Mouse (Mus musculus) stomach, postnatal 0 days (tissue): ENCODE data around the gene Ift80. TPM values are rescaled to one million over a fixed set of nuclear protein-coding genes. Genes with fewer than 3 reads are reported as not detected.

Source experiments
- ATAC-seq: fragments of 200-750 bp; cut with Nextera tagmentation; 2 replicates; pipeline ENCODE4 v1.8.0; 2017; ENCODE audit not compliant: low FRiP score, low TSS enrichment
- DNase-seq: peaks from one replicate; pipeline ENCODE4 v3.0.0-alpha.2; 2016; ENCODE audit warnings: low spot score
- H3K27ac ChIP-seq: fragments of 300-500 bp; sonication (generic); replicated peaks from 2 replicates; pipeline ENCODE4 v1.5.1; 2014; ENCODE audit warnings: mild to moderate bottlenecking, control low read depth
- H3K27me3 ChIP-seq: fragments of 300-500 bp; sonication (generic); 2 replicates; pipeline ENCODE4 v1.6.1; 2014; ENCODE audit warnings: low read length; ENCODE audit not compliant: control insufficient read depth, insufficient read depth
- H3K36me3 ChIP-seq: fragments of 300-500 bp; sonication (generic); 2 replicates; pipeline ENCODE4 v1.6.1; 2014; ENCODE audit warnings: low read length, mixed read lengths; ENCODE audit not compliant: control insufficient read depth, insufficient read depth
- H3K4me1 ChIP-seq: fragments of 300-500 bp; sonication (generic); replicated peaks from 2 replicates; pipeline ENCODE4 v1.6.1; 2014; ENCODE audit warnings: antibody characterized with exemption; ENCODE audit not compliant: control insufficient read depth, insufficient read depth
- H3K4me2 ChIP-seq: fragments of 300-500 bp; sonication (generic); replicated peaks from 2 replicates; pipeline ENCODE4 v1.6.1; 2014; ENCODE audit warnings: low read depth, mild to moderate bottlenecking, control low read depth, moderate library complexity
- H3K4me3 ChIP-seq: fragments of 300-500 bp; sonication (generic); 2 replicates; pipeline ENCODE4 v1.5.1; 2014; ENCODE audit warnings: low read depth, low read length, control low read depth
- H3K9ac ChIP-seq: fragments of 300-500 bp; sonication (generic); 2 replicates; pipeline ENCODE4 v1.6.1; 2014; ENCODE audit warnings: mild to moderate bottlenecking, low read length, control low read depth, mixed read lengths
- H3K9me3 ChIP-seq: fragments of 300-500 bp; sonication (generic); 2 replicates; pipeline ENCODE4 v1.6.1; 2016; ENCODE audit warnings: low read length; ENCODE audit not compliant: control insufficient read depth
- CTCF ChIP-seq: IDR thresholded peaks from 2 replicates; pipeline ENCODE4 v1.5.1; 2016; ENCODE audit warnings: antibody characterized with exemption, low read depth, mild to moderate bottlenecking, moderate library complexity
- EP300 ChIP-seq: optimal IDR thresholded peaks from 2 replicates; pipeline ENCODE3; 2016; ENCODE audit warnings: antibody characterized with exemption
- WGBS: fragments of 180-500 bp; shearing (Covaris S2); extraction: QIAGEN DNeasy Blood & Tissue Kit; methylation state at CpG from one replicate; pipeline ENCODE4 v1.1.7; 2014; 5-methylcytosine and 5-hydroxymethylcytosine counted together
- polyA plus RNA-seq: library from polyadenylated mRNA; unstranded; fragments of >200 nt; fragmentation: Nextera tagmentation; extraction: Ambion mirVana; gene quantifications from 2 replicates; pipeline ENCODE4 v1.2.1, GENCODE M21; 2015

Ift80 gene
- polyA plus RNA-seq, 1 experiment from 2014 or later = 2.2 TPM

DNA sequence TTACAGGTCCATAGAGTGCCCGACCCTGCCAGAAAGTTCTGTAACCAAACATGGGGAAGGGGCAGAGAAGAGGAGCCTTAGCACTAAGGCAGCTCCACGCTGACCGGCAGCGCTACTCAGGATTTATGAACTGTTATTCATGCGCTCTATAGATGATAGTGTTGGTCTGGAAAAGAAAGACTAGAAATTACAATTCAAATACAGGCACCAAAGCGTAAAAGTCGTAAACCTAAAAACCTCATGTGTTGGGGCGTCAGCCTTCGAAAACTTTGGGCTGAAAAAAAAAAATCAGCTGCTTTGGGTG is 41.0 kb upstream of the Ift80 start:
- H3K9ac ChIP-seq = peak overlapping the region; percentile 68
- H3K4me3 ChIP-seq = peak overlapping the region; percentile 83
- peak overlapping the region; percentile 81 for H3K4me2 ChIP-seq
- peak overlapping the region; percentile 84 for H3K27ac ChIP-seq
- H3K27me3 ChIP-seq = no peaks in the 10 kb centered on the region
- ATAC-seq = no peak
- H3K4me1 ChIP-seq = no peaks in the 10 kb centered on the region
- no peak for TF ChIP-seq CTCF
- TF ChIP-seq EP300 = no peak
- no peaks in the 10 kb centered on the region for H3K9me3 ChIP-seq
- H3K36me3 ChIP-seq = no peaks in the 10 kb centered on the region
- 4% methylated on average over 9 of the region's 9 CpGs for WGBS
- DNase-seq = no peak

DNA sequence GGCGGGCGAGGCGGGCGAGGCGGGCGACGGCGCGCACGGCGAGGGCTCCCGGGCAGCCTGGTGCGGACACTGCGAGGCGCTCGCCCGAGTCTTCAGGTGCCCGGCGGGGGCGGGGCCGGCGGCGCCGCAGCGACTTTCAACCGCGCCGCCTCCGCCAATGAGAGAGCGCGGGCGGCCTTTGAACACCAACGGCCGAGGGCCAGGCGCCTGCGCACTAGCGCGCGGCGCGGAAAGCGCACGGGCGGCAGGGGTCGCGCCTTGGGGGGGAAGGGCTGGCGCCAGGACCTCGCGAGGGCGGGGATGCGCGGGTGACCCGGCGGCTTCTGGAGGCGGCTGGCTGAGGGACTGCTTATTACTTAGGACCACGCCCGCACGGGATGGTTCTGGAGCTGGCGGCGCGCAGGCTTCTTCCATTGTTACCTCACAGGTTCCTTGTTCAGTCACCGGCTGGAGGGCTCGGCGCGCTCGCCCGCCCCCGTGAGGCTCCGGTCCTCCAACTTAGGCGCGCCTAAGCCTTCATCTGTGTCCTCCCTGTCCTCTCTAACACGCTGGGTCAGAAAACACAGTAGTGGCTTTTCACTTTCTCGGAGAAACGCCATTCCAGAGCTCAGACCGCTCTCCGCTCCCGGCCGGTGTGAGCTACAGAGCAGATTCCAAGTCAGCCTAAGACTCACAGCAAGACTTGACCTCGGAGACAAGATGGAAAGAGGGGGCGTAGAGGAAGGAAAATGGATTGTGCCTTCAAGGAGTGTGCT is 40.5 kb upstream of the Ift80 start, which contains the start of gene Trim59:
Trim59 (minus strand) TSS at position 111 of the 755 bp plus-strand sequence.
- Histone ChIP-seq H3K27me3 (no peaks in the 10 kb centered on the region), H3K4me3 (peak within 1 kb of the TSS; percentile 83), H3K27ac (peak within 1 kb of the TSS; percentile 84), H3K36me3 (no peaks in the 10 kb centered on the region), H3K9ac (peak within 1 kb of the TSS; percentile 76), H3K4me2 (peak within 1 kb of the TSS; percentile 81), H3K4me1 (no peaks in the 10 kb centered on the region), H3K9me3 (no peaks in the 10 kb centered on the region)
- DNase-seq (peak; percentile 93), ATAC-seq (peak; percentile 97)
- WGBS = under 1% methylated on average over 66 of the region's 80 CpGs
- TF ChIP-seq CTCF = no peak; the same call in none of the 2 replicates
- peak; percentile 36 for TF ChIP-seq EP300

DNA sequence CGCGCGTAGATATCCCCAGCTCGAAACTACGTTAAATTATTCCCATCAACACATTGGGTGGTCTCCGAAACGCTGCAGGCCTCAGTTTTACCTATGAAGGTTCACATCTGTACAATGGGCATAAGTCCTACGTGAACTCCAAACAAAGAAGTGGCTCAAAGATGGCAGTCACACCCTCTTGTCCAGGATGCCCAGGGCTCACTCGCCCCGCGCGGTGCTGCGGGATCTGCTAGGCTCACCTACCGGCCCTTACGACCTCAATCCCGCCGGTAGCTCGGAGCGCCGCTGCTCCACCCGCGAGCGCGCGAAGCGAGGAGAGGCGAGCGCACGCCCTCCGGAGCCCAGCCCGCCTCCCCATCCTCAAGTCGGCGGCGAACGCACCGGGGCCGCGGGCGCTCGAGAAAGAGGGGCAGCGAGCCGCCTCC is 39.8 kb upstream of the Ift80 start:
- WGBS = under 1% methylated on average over 38 of the region's 42 CpGs
- peak overlapping the region; percentile 81 for H3K4me2 ChIP-seq
- H3K4me1 ChIP-seq = no peaks in the 10 kb centered on the region
- no peaks in the 10 kb centered on the region for H3K9me3 ChIP-seq
- H3K27ac ChIP-seq = peak overlapping the region; percentile 84
- peak overlapping the region; percentile 76 for H3K9ac ChIP-seq
- ATAC-seq (peak; percentile 72; the same call in 1 of the 2 replicates), DNase-seq (no peak)
- TF ChIP-seq EP300 (no peak), CTCF (no peak)
- H3K4me3 ChIP-seq = peak overlapping the region; percentile 83
- no peaks in the 10 kb centered on the region for H3K36me3 ChIP-seq
- H3K27me3 ChIP-seq = no peaks in the 10 kb centered on the region

DNA sequence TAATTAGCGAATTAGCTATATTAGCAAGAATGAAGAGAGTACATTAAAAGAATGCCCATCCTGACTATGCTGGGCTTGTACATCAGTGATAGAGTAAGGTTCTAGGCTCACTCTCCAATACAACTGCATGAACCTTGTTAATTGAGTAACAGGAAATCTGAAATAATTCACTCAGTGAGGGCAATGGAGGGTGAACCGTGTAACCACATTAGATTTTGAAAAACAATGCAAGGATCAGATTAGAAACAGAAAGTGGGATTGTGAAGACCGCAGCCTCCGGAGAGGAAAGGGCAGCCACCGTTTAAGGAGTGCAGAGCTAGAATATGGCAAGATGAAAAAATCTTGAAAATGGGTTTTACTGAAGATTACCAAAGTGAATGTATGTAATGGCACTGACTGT is 36.9 kb upstream of the Ift80 start:
- Histone ChIP-seq H3K9ac (no peak overlapping the region), H3K4me1 (no peaks in the 10 kb centered on the region), H3K36me3 (no peaks in the 10 kb centered on the region), H3K9me3 (no peaks in the 10 kb centered on the region), H3K4me3 (no peak overlapping the region), H3K27me3 (no peaks in the 10 kb centered on the region), H3K27ac (no peak overlapping the region), H3K4me2 (no peak overlapping the region; the same call in 1 of the 2 replicates)
- DNase-seq (no peak), ATAC-seq (no peak)
- TF ChIP-seq CTCF = no peak
- no peak for TF ChIP-seq EP300
- WGBS = 59% methylated on average over 5 of the region's 5 CpGs

DNA sequence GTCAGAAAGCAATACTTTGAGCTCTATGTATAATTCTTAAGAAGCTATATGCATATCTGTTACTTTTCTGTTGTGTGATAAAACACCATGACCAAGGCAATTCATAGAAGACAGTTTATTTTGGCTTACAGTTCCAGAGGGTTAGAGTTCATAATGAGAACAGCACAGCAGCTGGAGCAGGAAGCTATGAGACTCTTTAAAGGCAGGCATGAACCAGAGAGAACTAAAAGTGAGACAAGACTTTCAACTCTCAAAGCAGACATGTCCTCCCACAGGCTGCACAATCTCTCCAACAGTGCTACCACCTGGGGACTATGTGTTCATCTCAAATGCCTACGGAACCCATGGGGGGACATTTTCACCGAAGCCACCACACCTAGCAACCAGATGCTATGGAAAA is 35.7 kb upstream of the Ift80 start:
- H3K4me3 ChIP-seq = no peak overlapping the region
- H3K36me3 ChIP-seq = no peaks in the 10 kb centered on the region
- no peak overlapping the region for H3K27ac ChIP-seq
- TF ChIP-seq EP300 (no peak), CTCF (no peak)
- ATAC-seq (no peak), DNase-seq (no peak)
- H3K9ac ChIP-seq = no peak overlapping the region
- WGBS = 87% methylated on average over 2 of the region's 2 CpGs
- no peak overlapping the region for H3K4me2 ChIP-seq
- H3K9me3 ChIP-seq = no peaks in the 10 kb centered on the region
- no peaks in the 10 kb centered on the region for H3K27me3 ChIP-seq
- no peaks in the 10 kb centered on the region for H3K4me1 ChIP-seq

DNA sequence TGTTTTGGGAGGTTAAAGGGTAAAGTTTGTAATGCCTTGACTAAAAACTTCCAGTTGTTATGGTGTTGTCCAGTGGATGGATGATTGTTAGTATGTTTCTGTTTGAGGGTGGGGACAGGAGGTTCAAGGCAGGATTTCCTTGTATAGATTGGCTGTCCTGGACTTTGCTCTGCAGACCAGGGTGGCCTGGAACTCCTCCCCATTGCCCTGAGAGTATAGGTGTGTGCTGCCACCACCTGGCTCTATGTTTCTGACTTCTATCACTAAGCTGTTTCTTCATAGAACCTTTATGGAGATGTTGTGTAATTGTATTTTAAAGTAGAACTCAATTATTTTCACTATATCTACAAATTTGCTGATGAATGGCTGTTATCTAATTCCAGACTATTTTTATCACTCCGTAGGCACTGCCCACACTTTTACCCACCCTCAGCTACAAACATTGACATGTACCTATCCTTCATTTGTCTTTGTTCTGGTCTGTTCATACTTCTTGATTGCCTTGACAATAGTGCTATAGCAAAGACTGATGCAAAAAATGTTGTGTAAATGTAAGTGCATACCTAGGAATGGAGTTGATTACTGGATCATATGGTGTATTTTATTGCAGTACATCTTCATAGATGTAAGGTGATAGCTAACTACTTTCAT is 21.9 kb upstream of the Ift80 start:
- peak; percentile 64 for TF ChIP-seq CTCF
- no peak for TF ChIP-seq EP300
- H3K9ac ChIP-seq = no peak overlapping the region
- no peak overlapping the region for H3K27ac ChIP-seq
- no peak overlapping the region for H3K4me2 ChIP-seq
- DNase-seq (peak; percentile 76), ATAC-seq (peak; percentile 96)
- H3K27me3 ChIP-seq = no peaks in the 10 kb centered on the region
- H3K36me3 ChIP-seq = peaks cover 9% of the 10 kb centered on the region
- H3K9me3 ChIP-seq = no peaks in the 10 kb centered on the region
- 81% methylated on average over 1 of the region's 1 CpGs for WGBS
- no peak overlapping the region for H3K4me3 ChIP-seq
- H3K4me1 ChIP-seq = no peaks in the 10 kb centered on the region
